Mouse (Mus musculus) brain, embryonic 14.5 days (tissue): ENCODE data around the gene Sdc4.

Source experiments
- CTCF ChIP-seq: fragments of 200-500 bp; IDR thresholded peaks from 2 replicates; pipeline ENCODE4 v1.5.1; 2012; ENCODE audit warnings: inconsistent platforms, mild to moderate bottlenecking, moderate library complexity, borderline replicate concordance; ENCODE audit not compliant: insufficient read depth, insufficient read length; ENCODE audit errors: extremely low read depth
- POLR2A ChIP-seq: fragments of 200-500 bp; IDR thresholded peaks from 2 replicates; pipeline ENCODE4 v1.6.1; 2012; ENCODE audit warnings: mild to moderate bottlenecking, inconsistent platforms, borderline replicate concordance; ENCODE audit not compliant: poor library complexity, insufficient read depth, insufficient read length, severe bottlenecking; ENCODE audit errors: extremely low read depth

- no peak for TF ChIP-seq CTCF
- no peak for TF ChIP-seq POLR2A
Measured at GRCm38 (mm10) chr2:164444701-164445100, 1.0 kb upstream of the Sdc4 start.
